Mouse (Mus musculus) urinary bladder, postnatal 25 days (tissue): Measurements from ENCODE around the gene Cdc34.
"Not testable (repeated sequence)": the region's sequence is repeated elsewhere in the genome, so short reads cannot be mapped to it uniquely, and the experiment has no call there.

Experiments used
- DNase-seq: peaks from one replicate; pipeline ENCODE4 v3.0.0; 2022; ENCODE audit warnings: low spot score

Cdc34 gene

GRCm38 (mm10) chr10:79695231-79696128 lies 13.5 kb downstream of the Cdc34 start:
- DNase-seq, result peak; percentile 81

GRCm38 (mm10) chr10:79696129-79696651 lies 14.2 kb downstream of the Cdc34 start:
- no peak for DNase-seq

GRCm38 (mm10) chr10:79697916-79698315 lies 15.9 kb downstream of the Cdc34 start:
- DNase-seq, result no peak

GRCm38 (mm10) chr10:79698459-79698858 lies 16.5 kb downstream of the Cdc34 start:
- DNase-seq, result no peak

GRCm38 (mm10) chr10:79700676-79701075 lies 18.7 kb downstream of the Cdc34 start:
- no peak for DNase-seq

- DNase-seq, result no peak
These were observed 19.6 kb downstream of the Cdc34 start for GRCm38 (mm10) chr10:79701443-79702129.

GRCm38 (mm10) chr10:79702970-79703369 lies 21.0 kb downstream of the Cdc34 start:
- not testable (repeated sequence) for DNase-seq

- no peak for DNase-seq
These were observed 21.5 kb downstream of the Cdc34 start for GRCm38 (mm10) chr10:79703541-79703940.

- peak; percentile 98 for DNase-seq
These were observed 22.3 kb downstream of the Cdc34 start, which contains the start of gene Bsg for GRCm38 (mm10) chr10:79704065-79704969. Gene Bsg, plus strand, starts transcription at chr10:79704491.

GRCm38 (mm10) chr10:79704970-79705360 lies 23.0 kb downstream of the Cdc34 start:
- DNase-seq, result no peak

GRCm38 (mm10) chr10:79705951-79706350 lies 24.0 kb downstream of the Cdc34 start:
- no peak for DNase-seq

- DNase-seq, result no peak
These were observed 24.6 kb downstream of the Cdc34 start for GRCm38 (mm10) chr10:79706406-79707094.

GRCm38 (mm10) chr10:79707162-79707561 lies 25.2 kb downstream of the Cdc34 start:
- no peak for DNase-seq

GRCm38 (mm10) chr10:79707759-79708158 lies 25.8 kb downstream of the Cdc34 start:
- DNase-seq, result no peak

GRCm38 (mm10) chr10:79708668-79709067 lies 26.7 kb downstream of the Cdc34 start:
- DNase-seq, result no peak

- no peak for DNase-seq
These were observed 27.3 kb downstream of the Cdc34 start for GRCm38 (mm10) chr10:79709307-79709706.

- no peak for DNase-seq
These were observed 30.0 kb downstream of the Cdc34 start for GRCm38 (mm10) chr10:79712029-79712428.

- DNase-seq, result peak; percentile 77
These were observed 30.6 kb downstream of the Cdc34 start for GRCm38 (mm10) chr10:79712499-79713126.

- DNase-seq, result no peak
These were observed 31.2 kb downstream of the Cdc34 start for GRCm38 (mm10) chr10:79713163-79713562.

- DNase-seq, result no peak
These were observed 33.0 kb downstream of the Cdc34 start for GRCm38 (mm10) chr10:79714996-79715395.
